Mouse (Mus musculus) ES-Bruce4 (cell line): ENCODE measurements around the gene Jsrp1. TPM values are rescaled to one million over a fixed set of nuclear protein-coding genes. Genes with fewer than 3 reads are reported as not detected.
"Not testable (repeated sequence)": the region's sequence is repeated elsewhere in the genome, so short reads cannot be mapped to it uniquely, and the experiment has no call there.

Experiments
- H3K27ac ChIP-seq: 2 replicates; pipeline ENCODE4 v1.5.1; 2012; ENCODE audit warnings: low read length, inconsistent platforms; ENCODE audit not compliant: insufficient read depth
- H3K27me3 ChIP-seq: 2 replicates; pipeline ENCODE4 v1.6.1; 2012; ENCODE audit warnings: mild to moderate bottlenecking, low read length, inconsistent platforms; ENCODE audit not compliant: control insufficient read depth, poor library complexity, insufficient read depth, severe bottlenecking
- H3K36me3 ChIP-seq: 2 replicates; pipeline ENCODE4 v1.6.1; 2012; ENCODE audit warnings: inconsistent platforms, mild to moderate bottlenecking, low read length, moderate library complexity; ENCODE audit not compliant: control insufficient read depth, poor library complexity, insufficient read depth, severe bottlenecking
- H3K4me1 ChIP-seq: one replicate; pipeline ENCODE4 v1.8.1; 2011; ENCODE audit warnings: low read length; ENCODE audit not compliant: control insufficient read depth, insufficient read depth
- H3K4me3 ChIP-seq: 2 replicates; pipeline ENCODE4 v1.5.1; 2011; ENCODE audit warnings: low read depth, mild to moderate bottlenecking, low read length
- H3K9ac ChIP-seq: 2 replicates; pipeline ENCODE4 v1.6.1; 2012; ENCODE audit warnings: low read depth, mild to moderate bottlenecking, inconsistent platforms; ENCODE audit not compliant: poor library complexity, severe bottlenecking
- H3K9me3 ChIP-seq: replicated peaks from 2 replicates; pipeline ENCODE4 v1.6.1; 2012; ENCODE audit warnings: mild to moderate bottlenecking, low read length, inconsistent platforms; ENCODE audit not compliant: control insufficient read depth, poor library complexity, insufficient read depth, severe bottlenecking
- CTCF ChIP-seq: IDR thresholded peaks from one replicate; pipeline ENCODE4 v1.8.1; 2011; ENCODE audit warnings: low read depth, low read length
- EP300 ChIP-seq: IDR thresholded peaks from 2 replicates; pipeline ENCODE4 v1.6.1; 2011; ENCODE audit warnings: low read depth, low read length; ENCODE audit not compliant: insufficient read depth
- POLR2A ChIP-seq: IDR thresholded peaks from one replicate; pipeline ENCODE4 v1.8.1; 2011; ENCODE audit warnings: low read length; ENCODE audit not compliant: insufficient read depth
- polyA plus RNA-seq: library from polyadenylated mRNA; stranded (reverse); fragments of >200 nt; gene quantifications from 2 replicates; pipeline ENCODE4 v1.2.4, GENCODE M21; 2011; ENCODE audit warnings: low read depth; ENCODE audit not compliant: missing spikeins, insufficient read depth, insufficient read length

Jsrp1 gene
- polyA plus RNA-seq, 1 experiment: 0.85 TPM

DNA sequence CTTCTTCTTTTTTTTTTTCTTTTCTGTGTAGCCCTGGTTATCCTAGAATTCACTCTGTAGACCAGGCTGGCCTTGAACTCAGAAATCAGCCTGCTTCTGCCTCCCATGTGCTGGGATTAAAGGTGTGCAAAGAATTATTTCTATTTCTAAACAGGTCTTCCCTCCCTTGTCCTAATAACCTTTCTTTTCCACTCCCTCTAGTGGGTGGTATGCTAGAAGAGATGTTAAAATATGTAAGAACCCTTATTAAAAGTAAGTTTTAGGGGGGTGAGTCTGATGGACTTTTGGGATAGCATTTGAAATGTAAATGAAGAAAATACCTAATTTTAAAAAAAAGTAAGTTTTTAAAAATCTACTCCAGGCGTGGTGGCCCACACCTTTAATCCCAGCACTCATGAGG is 10.0 kb upstream of the Jsrp1 start:
- Histone ChIP-seq H3K4me1 (no peaks in the 10 kb centered on the region), H3K4me3 (no peak overlapping the region), H3K9me3 (no peaks in the 10 kb centered on the region), H3K36me3 (peaks cover under 1% of the 10 kb centered on the region; the same call in 1 of the 2 replicates), H3K9ac (no peak overlapping the region), H3K27me3 (no peaks in the 10 kb centered on the region), H3K27ac (no peak overlapping the region)
- TF ChIP-seq POLR2A (no peak), CTCF (no peak), EP300 (no peak)

- Histone ChIP-seq H3K27me3 (no peaks in the 10 kb centered on the region), H3K9ac (no peak overlapping the region), H3K9me3 (no peaks in the 10 kb centered on the region), H3K4me3 (no peak overlapping the region), H3K27ac (no peak overlapping the region), H3K4me1 (no peaks in the 10 kb centered on the region), H3K36me3 (no peaks in the 10 kb centered on the region)
- TF ChIP-seq CTCF (no peak), POLR2A (no peak), EP300 (no peak)
These were observed 9.2 kb upstream of the Jsrp1 start for GRCm38 (mm10) chr10:80822528-80822927.

DNA sequence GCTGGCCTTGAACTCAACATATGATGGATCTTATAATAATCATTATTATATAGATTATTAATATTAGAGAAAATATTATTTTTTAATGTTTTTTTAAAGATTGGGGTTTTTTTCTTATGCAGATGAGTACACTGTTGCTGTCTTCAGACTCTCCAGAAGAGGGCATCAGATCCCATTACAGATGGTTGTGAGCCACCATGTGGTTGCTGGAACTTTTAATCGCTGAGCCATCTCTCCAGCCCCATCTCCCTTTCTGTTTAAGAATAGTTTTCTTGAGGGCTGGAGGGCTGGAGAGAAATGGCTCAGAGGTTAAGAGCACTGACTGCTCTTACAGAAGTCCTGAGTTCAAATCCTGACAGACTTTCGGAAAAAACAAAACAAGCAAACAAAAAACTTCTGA is 8.7 kb upstream of the Jsrp1 start:
- no peaks in the 10 kb centered on the region for H3K9me3 ChIP-seq
- TF ChIP-seq POLR2A (no peak), EP300 (no peak), CTCF (no peak)
- H3K4me3 ChIP-seq: no peak overlapping the region
- H3K9ac ChIP-seq: no peak overlapping the region
- no peak overlapping the region for H3K27ac ChIP-seq
- H3K27me3 ChIP-seq: no peaks in the 10 kb centered on the region
- H3K36me3 ChIP-seq: no peaks in the 10 kb centered on the region
- no peaks in the 10 kb centered on the region for H3K4me1 ChIP-seq

GRCm38 (mm10) chr10:80819406-80819805 is 6.1 kb upstream of the Jsrp1 start:
- no peak overlapping the region for H3K27ac ChIP-seq
- TF ChIP-seq POLR2A (no peak), CTCF (no peak), EP300 (no peak)

DNA sequence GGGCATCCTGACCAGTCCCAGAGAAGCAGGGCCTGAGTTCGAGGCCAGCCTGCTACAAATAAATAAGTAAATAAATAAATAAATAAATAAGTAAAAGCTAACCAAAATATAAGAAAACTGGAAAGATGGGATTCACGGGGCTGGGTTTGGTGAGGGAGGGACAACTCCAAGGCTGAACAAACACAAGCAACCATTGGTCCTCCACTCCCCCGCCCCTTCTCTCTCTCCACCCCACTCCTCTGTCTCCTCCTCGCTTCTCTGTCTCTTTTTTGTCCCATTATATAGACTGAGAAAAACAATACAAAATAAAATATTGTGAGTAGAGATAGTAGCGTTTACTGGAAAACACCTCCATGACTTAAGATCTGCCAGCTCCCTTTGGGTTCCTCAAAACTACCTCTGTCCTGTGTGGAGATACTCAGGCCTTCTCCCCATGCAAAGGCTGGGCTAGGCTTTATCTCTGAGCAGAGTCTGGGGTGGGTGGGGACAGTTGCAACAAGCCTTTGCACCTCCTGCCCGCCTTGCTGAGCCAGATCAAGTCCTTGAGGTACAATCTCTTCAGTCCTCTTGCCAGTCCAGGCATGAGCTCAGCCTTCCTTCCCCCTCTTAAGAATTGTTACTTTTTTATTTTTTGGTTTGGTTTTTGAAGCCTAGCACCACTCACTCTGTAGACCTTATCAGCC is 5.4 kb upstream of the Jsrp1 start:
- no peaks in the 10 kb centered on the region for H3K27me3 ChIP-seq
- H3K9ac ChIP-seq: no peak overlapping the region

More at GRCm38 (mm10) chr10:80819406-80819805, 6.1 kb upstream of the Jsrp1 start:
- H3K9me3 ChIP-seq: no peaks in the 10 kb centered on the region
- H3K4me1 ChIP-seq: no peaks in the 10 kb centered on the region
- no peaks in the 10 kb centered on the region for H3K27me3 ChIP-seq
- H3K9ac ChIP-seq: no peak overlapping the region
- H3K36me3 ChIP-seq: no peaks in the 10 kb centered on the region
- no peak overlapping the region for H3K4me3 ChIP-seq

GRCm38 (mm10) chr10:80817955-80818354 is 4.7 kb upstream of the Jsrp1 start:
- H3K36me3 ChIP-seq, H3K9ac ChIP-seq, H3K4me3 ChIP-seq, H3K9me3 ChIP-seq, H3K27ac ChIP-seq, H3K27me3 ChIP-seq, H3K4me1 ChIP-seq: not testable (repeated sequence)

More for the DNA sequence above, 5.4 kb upstream of the Jsrp1 start:
- Histone ChIP-seq H3K36me3 (no peaks in the 10 kb centered on the region), H3K4me3 (no peak overlapping the region), H3K9me3 (no peaks in the 10 kb centered on the region), H3K27ac (no peak overlapping the region), H3K4me1 (no peaks in the 10 kb centered on the region)
- no peak for TF ChIP-seq CTCF
